Mouse (Mus musculus): ENCODE data around the gene Sgsm3.
"Not testable (repeated sequence)": the region's sequence is repeated elsewhere in the genome, so short reads cannot be mapped to it uniquely, and the experiment has no call there.

Sgsm3 gene

GRCm38 (mm10) chr15:80977620-80978334 lies at the start of gene Sgsm3:
Sgsm3 (plus strand) TSS chr15:80977765.
- peak; percentile 67 for DNase-seq (ENCODE audit: low spot score)

- no peak for DNase-seq (ENCODE audit: low spot score)
Observed at GRCm38 (mm10) chr15:80928811-80929355, 48.7 kb upstream of the Sgsm3 start.

GRCm38 (mm10) chr15:80930048-80930571 lies 47.5 kb upstream of the Sgsm3 start:
- no peak for DNase-seq (ENCODE audit: low spot score)

- not testable (repeated sequence) for DNase-seq (ENCODE audit: low spot score)
Observed at GRCm38 (mm10) chr15:80930676-80931320, 46.8 kb upstream of the Sgsm3 start.

- no peak for DNase-seq (ENCODE audit: low spot score)
Observed at GRCm38 (mm10) chr15:80931345-80931960, 46.1 kb upstream of the Sgsm3 start.

- no peak for DNase-seq (ENCODE audit: low spot score)
Observed at GRCm38 (mm10) chr15:80934841-80935240, 42.7 kb upstream of the Sgsm3 start.

- DNase-seq (ENCODE audit: low spot score), result no peak
Observed at GRCm38 (mm10) chr15:80936686-80937085, 40.9 kb upstream of the Sgsm3 start.

GRCm38 (mm10) chr15:80938615-80939014 lies 39.0 kb upstream of the Sgsm3 start:
- DNase-seq (ENCODE audit: low spot score), result no peak

GRCm38 (mm10) chr15:80939401-80939800 lies 38.2 kb upstream of the Sgsm3 start:
- no peak for DNase-seq (ENCODE audit: low spot score)

- DNase-seq (ENCODE audit: low spot score), result no peak
Observed at GRCm38 (mm10) chr15:80941468-80942040, 36.0 kb upstream of the Sgsm3 start.

- DNase-seq (ENCODE audit: low spot score), result no peak
Observed at GRCm38 (mm10) chr15:80945851-80946250, 31.7 kb upstream of the Sgsm3 start.

GRCm38 (mm10) chr15:80948145-80949135 lies 29.1 kb upstream of the Sgsm3 start, which contains the start of gene Adsl:
Adsl (plus strand) TSS chr15:80948490.
- peak; percentile 78 for DNase-seq (ENCODE audit: low spot score)

- DNase-seq (ENCODE audit: low spot score), result no peak
Observed at GRCm38 (mm10) chr15:80949431-80949830, 28.1 kb upstream of the Sgsm3 start.

GRCm38 (mm10) chr15:80950055-80950454 lies 27.5 kb upstream of the Sgsm3 start:
- no peak for DNase-seq (ENCODE audit: low spot score)

GRCm38 (mm10) chr15:80953971-80954370 lies 23.6 kb upstream of the Sgsm3 start:
- no peak for DNase-seq (ENCODE audit: low spot score)

- DNase-seq (ENCODE audit: low spot score), result no peak
Observed at GRCm38 (mm10) chr15:80954861-80955260, 22.7 kb upstream of the Sgsm3 start.

GRCm38 (mm10) chr15:80955836-80956438 lies 21.6 kb upstream of the Sgsm3 start:
- DNase-seq (ENCODE audit: low spot score), result no peak

GRCm38 (mm10) chr15:80969371-80969770 lies 8.2 kb upstream of the Sgsm3 start:
- DNase-seq (ENCODE audit: low spot score), result no peak

- no peak for DNase-seq (ENCODE audit: low spot score)
Observed at GRCm38 (mm10) chr15:80974311-80974710, 3.3 kb upstream of the Sgsm3 start.

- DNase-seq (ENCODE audit: low spot score), result no peak
Observed at GRCm38 (mm10) chr15:80975666-80976065, 1.9 kb upstream of the Sgsm3 start.

GRCm38 (mm10) chr15:80979611-80980010 lies 2.0 kb downstream of the Sgsm3 start:
- no peak for DNase-seq (ENCODE audit: low spot score)

All from ovary, postnatal 14 days (tissue).